Mouse (Mus musculus) erythroblast, embryonic 14.5 days (primary cell): ENCODE results near the gene Npb.

ENCODE experiments used
- GATA1 ChIP-seq: IDR thresholded peaks from 2 replicates; pipeline ENCODE4 v1.6.1; 2012; ENCODE audit warnings: low read length, inconsistent platforms, mixed read lengths
- TAL1 ChIP-seq: IDR thresholded peaks from 3 replicates; pipeline ENCODE4 v1.6.1; 2012; ENCODE audit warnings: low read length, inconsistent platforms, mixed read lengths

DNA sequence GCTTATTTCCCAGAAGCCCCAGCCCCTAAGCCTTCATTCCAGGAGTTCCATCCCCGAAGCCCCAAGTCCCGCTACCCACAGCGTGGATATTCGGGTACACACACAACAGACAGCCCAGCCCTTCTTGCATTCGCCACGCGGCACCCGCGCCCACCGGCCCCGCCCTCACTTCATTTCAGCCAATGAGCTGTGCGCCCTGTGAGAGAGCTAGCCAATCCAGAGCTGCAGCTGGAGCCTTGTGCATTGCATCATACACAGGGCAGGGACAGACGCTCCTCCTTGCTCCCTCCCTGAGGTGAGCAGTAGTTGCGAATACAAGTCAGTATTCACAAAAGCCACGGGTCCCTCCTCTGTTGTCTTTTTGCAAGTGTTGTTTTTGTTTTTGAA lies 35.3 kb downstream of the Npb start, which contains the start of gene Pycr1:
- TF ChIP-seq TAL1 (no peak), GATA1 (no peak)
